Mouse (Mus musculus) lung, embryonic 16.5 days (tissue): ENCODE data around the gene Pmf1. TPM values are rescaled to one million over a fixed set of nuclear protein-coding genes. Genes with fewer than 3 reads are reported as not detected.
"Not testable (repeated sequence)": the region's sequence is repeated elsewhere in the genome, so short reads cannot be mapped to it uniquely, and the experiment has no call there.

Experiments used
- ATAC-seq: fragments of 200-750 bp; cut with Nextera tagmentation; 2 replicates; pipeline ENCODE4 v1.8.0; 2017; ENCODE audit warnings: low read depth, mild to moderate bottlenecking, moderate library complexity
- H3K27ac ChIP-seq: fragments of 300-500 bp; sonication (generic); 2 replicates; pipeline ENCODE4 v1.5.1; 2014; ENCODE audit warnings: mild to moderate bottlenecking, control low read depth, low read length
- H3K27me3 ChIP-seq: fragments of 300-500 bp; sonication (generic); 2 replicates; pipeline ENCODE4 v1.6.1; 2014; ENCODE audit warnings: low read depth, low read length, mixed read lengths; ENCODE audit not compliant: control insufficient read depth, insufficient read depth
- H3K36me3 ChIP-seq: fragments of 300-500 bp; sonication (generic); 2 replicates; pipeline ENCODE4 v1.6.1; 2014; ENCODE audit warnings: low read length; ENCODE audit not compliant: control insufficient read depth, insufficient read depth
- H3K4me1 ChIP-seq: fragments of 300-500 bp; sonication (generic); replicated peaks from 2 replicates; pipeline ENCODE4 v1.6.1; 2014; ENCODE audit warnings: low read length, mixed read lengths; ENCODE audit not compliant: control insufficient read depth, insufficient read depth
- H3K4me2 ChIP-seq: fragments of 300-500 bp; sonication (generic); 2 replicates; pipeline ENCODE4 v1.6.1; 2014; ENCODE audit warnings: low read depth, low read length, control low read depth
- H3K4me3 ChIP-seq: fragments of 300-500 bp; sonication (generic); 2 replicates; pipeline ENCODE4 v1.5.1; 2014; ENCODE audit warnings: mild to moderate bottlenecking, low read length, control low read depth
- H3K9ac ChIP-seq: fragments of 300-500 bp; sonication (generic); 2 replicates; pipeline ENCODE4 v1.6.1; 2014; ENCODE audit warnings: low read length, control low read depth
- H3K9me3 ChIP-seq: fragments of 300-500 bp; sonication (generic); 2 replicates; pipeline ENCODE4 v1.6.1; 2016; ENCODE audit warnings: low read length; ENCODE audit not compliant: control insufficient read depth
- WGBS: fragments of 180-500 bp; shearing (Covaris S2); extraction: QIAGEN DNeasy Blood & Tissue Kit; methylation state at CpG from one replicate; pipeline ENCODE4 v1.1.7; 2014; 5-methylcytosine and 5-hydroxymethylcytosine counted together
- polyA plus RNA-seq: library from polyadenylated mRNA; unstranded; fragments of >200 nt; fragmentation: Nextera tagmentation; extraction: Ambion mirVana; gene quantifications from 2 replicates; pipeline ENCODE4 v1.2.1, GENCODE M21; 2015

Pmf1 gene
- polyA plus RNA-seq, 1 experiment from 2014 or later, result 147 TPM

DNA sequence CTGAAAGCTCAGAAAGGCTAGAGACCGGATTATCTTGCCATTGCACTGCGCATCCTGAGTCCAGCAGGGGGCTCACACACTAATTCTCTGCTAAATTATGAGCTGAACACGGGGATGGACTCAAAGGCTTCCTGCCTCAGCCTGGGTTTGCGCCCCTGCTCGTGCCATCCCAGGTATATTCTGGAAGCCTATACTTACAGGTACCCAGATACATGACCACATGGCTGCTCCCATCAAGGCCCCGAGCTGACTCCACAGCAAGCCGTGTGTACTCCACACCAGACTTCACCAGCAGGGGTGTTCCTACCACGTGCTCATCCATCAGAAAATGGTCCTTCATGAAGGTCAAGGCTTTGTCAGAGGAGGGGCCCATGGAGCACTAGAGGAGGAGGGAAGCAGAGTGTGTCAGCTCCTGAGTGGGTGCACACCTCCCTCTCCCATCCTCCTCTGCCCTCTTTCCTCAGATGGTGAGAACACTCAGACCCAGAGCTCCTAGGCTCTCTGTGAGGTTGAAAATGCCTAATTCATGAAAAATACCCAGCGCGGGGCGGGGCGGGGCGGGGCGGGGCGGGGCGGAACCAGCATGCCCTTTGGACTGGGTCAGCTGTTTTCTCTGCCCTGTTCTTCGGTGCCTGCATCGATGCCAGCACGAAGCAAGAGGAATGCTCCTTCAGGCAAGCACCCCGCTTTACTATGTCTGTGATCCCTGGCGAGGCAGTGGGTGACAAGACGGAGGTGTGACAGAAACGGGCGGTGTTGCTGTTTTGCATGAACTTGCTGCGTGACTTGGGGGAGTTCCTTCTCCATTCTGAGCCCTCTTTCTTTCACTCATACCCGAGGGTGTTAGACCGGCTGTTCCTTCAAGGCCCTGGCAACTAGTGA lies 30.6 kb upstream of the Pmf1 start:
- 17% methylated on average over 27 of the region's 27 CpGs for WGBS
- Histone ChIP-seq H3K27ac (no peak overlapping the region), H3K4me1 (peaks cover 17% of the 10 kb centered on the region), H3K9ac (peak overlapping the region; percentile 32; the same call in 1 of the 2 replicates), H3K36me3 (no peaks in the 10 kb centered on the region), H3K4me3 (peak overlapping the region; percentile 13), H3K4me2 (peak overlapping the region; percentile 45), H3K9me3 (no peaks in the 10 kb centered on the region), H3K27me3 (no peaks in the 10 kb centered on the region)
- peak; percentile 15; the same call in 1 of the 2 replicates for ATAC-seq

DNA sequence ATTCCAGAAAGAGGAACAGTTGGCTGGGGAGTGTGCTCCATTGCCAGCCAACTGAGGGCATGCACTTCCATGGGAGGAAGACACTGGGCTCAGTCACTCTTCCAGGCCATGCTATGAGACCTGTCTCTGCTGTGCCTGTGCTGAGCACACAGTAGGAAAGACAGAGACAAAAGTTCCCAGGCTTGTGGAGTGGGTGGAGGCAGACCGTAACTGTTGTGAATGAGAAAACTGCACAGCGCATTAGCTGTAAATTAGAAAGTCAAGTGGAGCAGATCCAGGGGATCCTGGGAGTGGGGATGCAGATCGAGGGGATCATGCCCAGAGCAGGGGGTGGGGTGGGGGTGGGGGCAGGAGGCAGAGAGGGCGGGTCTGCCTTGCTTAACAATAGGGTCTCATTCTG lies 29.5 kb upstream of the Pmf1 start:
- Histone ChIP-seq H3K4me1 (peaks cover 17% of the 10 kb centered on the region), H3K4me2 (no peak overlapping the region), H3K36me3 (no peaks in the 10 kb centered on the region), H3K4me3 (no peak overlapping the region), H3K9ac (no peak overlapping the region), H3K27ac (no peak overlapping the region), H3K9me3 (no peaks in the 10 kb centered on the region), H3K27me3 (no peaks in the 10 kb centered on the region)
- WGBS, result 71% methylated on average over 4 of the region's 4 CpGs
- no peak for ATAC-seq

DNA sequence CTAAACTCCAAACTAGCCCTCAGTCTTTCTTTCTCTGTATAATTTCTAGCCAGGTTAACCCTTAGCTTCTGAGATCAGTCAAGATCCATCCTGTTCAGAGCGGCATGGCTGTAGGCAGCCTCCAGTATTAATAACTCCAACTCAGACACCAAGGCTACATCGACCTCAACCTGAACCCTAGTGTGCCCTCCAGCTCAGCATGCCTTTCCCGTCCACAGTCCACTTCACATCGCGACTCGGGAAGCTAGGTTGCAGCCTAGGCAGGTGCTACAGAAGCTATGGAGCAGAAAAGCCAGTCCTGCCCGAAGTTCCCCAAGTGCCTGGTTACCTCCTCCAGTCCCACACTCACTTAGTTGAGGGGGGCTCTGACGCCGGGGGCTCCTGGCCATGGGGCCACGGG lies 27.3 kb upstream of the Pmf1 start:
- H3K36me3 ChIP-seq, result no peaks in the 10 kb centered on the region
- H3K27ac ChIP-seq, result no peak overlapping the region
- no peak overlapping the region for H3K9ac ChIP-seq
- H3K27me3 ChIP-seq, result no peaks in the 10 kb centered on the region
- H3K9me3 ChIP-seq, result no peaks in the 10 kb centered on the region
- ATAC-seq, result no peak
- H3K4me2 ChIP-seq, result peak overlapping the region; percentile 83
- peak overlapping the region; percentile 47 for H3K4me3 ChIP-seq
- peaks cover 17% of the 10 kb centered on the region for H3K4me1 ChIP-seq
- 52% methylated on average over 10 of the region's 10 CpGs for WGBS

DNA sequence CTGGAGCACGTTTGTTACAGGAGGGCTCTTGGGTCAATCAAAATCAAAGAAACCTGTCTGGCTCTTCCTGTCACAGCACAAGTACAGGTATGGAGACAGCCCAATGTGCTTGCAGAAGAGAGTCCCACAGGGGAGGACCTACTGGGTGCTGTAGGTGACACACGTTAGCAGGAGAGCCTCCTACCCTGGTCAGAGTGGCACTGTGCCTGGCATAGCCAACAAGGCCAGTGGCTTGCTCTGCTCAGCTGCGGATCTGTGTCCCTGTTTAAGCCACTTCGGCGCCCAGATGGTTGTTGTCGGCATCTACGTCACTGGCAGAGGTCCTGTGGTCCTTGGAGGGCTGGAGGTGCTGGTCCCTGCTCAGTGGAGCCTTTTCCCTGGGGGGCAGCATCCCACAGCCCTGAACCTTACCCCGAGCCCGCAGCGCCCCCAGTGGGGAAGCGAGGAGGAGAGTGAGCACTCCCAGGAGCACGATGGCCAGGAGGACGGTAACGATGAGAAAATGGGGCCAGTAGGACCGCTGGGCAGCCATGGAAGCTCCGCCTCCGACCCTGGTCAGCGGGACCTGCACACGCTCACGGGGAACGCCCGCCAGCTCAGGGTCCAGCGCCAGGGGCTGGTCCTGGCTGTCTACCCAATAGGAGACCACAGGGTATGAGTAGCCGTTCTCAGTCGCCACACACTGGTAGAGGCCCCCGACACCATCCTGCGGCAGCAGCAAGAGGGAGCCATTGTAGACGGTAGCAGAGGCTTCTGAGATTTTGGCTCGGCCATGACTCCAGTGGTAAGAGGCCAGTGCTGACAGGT lies 26.5 kb upstream of the Pmf1 start:
- Histone ChIP-seq H3K27ac (no peak overlapping the region), H3K4me1 (peaks cover 17% of the 10 kb centered on the region), H3K27me3 (no peaks in the 10 kb centered on the region), H3K36me3 (no peaks in the 10 kb centered on the region), H3K4me3 (peak overlapping the region; percentile 47), H3K9me3 (no peaks in the 10 kb centered on the region), H3K4me2 (peak overlapping the region; percentile 83), H3K9ac (peak overlapping the region; percentile 63)
- peak; percentile 84 for ATAC-seq
- 8% methylated on average over 29 of the region's 29 CpGs for WGBS

DNA sequence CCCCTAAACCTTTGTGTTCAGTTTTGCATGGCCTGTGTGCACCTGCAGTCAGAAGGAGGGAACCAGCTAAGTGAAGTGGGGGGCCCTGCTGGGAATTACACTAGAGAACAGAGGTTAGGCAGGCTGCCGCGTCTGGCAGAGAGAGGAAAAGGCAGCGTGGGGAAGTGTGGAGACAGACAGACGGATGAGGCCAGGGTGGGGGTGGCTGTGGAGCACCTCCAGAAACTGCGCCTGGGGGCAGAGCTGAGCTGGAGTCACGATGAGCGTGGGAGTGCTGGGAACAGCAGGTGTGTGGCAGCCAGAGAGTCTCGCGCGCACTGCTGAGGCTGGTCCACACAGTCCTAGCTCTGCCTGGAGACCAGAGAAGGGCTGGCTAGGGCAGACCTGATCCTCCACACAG lies 25.4 kb upstream of the Pmf1 start:
- Histone ChIP-seq H3K9me3 (no peaks in the 10 kb centered on the region), H3K27ac (no peak overlapping the region), H3K9ac (no peak overlapping the region), H3K4me2 (no peak overlapping the region), H3K4me1 (peaks cover 12% of the 10 kb centered on the region), H3K36me3 (no peaks in the 10 kb centered on the region), H3K27me3 (no peaks in the 10 kb centered on the region), H3K4me3 (no peak overlapping the region)
- no peak for ATAC-seq
- 46% methylated on average over 10 of the region's 10 CpGs for WGBS

DNA sequence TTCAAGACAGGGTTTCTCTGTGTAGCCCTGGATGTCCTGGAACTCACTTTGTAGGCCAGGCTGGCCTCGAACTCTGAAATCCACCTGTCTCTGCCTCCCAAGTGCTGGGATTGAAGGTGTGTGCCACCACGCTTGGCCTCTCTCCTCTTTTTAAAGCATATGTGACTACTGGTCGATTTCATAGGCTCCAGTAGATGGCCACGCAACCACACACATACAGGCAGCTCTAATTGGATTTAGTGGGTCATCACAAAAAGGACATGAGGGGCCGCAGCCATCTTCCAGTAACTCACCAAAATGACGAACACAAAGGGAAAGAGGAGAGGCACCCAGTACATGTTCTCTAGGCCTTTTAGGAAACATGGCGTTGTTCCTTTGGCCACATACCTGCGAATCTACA lies 18.5 kb upstream of the Pmf1 start:
- ATAC-seq, H3K4me3 ChIP-seq, H3K27me3 ChIP-seq, H3K4me2 ChIP-seq, H3K27ac ChIP-seq, H3K9ac ChIP-seq, H3K36me3 ChIP-seq, H3K9me3 ChIP-seq: not testable (repeated sequence)
- peaks cover 11% of the 10 kb centered on the region for H3K4me1 ChIP-seq
- WGBS, result 63% methylated on average over 8 of the region's 8 CpGs

DNA sequence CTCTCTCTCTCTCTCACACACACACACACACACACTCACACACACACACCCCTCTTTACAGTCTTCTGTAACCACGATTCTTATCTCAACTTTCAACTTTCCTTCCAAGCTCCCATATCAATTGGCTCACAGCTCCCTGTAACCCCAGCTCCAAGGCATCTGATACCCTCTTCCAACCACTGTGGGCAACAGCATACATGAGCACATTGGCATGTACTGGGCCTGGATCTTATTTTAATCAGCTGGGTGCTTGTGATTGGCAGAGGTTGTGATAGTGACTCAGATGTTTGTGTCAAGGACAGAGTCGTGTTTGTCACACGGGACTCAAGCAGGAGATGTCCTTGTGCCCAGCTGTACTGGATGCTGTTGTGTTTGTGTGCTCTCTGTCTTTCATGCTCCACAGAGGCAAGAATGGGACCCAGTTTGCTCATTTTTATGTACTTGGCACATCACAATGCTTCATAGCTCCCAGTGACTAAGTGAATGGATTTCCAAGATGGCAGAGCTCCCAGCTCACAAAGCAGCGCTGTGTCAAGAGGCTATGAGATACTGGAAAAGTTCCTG lies 17.3 kb upstream of the Pmf1 start:
- no peak overlapping the region for H3K27ac ChIP-seq
- 64% methylated on average over 4 of the region's 4 CpGs for WGBS

DNA sequence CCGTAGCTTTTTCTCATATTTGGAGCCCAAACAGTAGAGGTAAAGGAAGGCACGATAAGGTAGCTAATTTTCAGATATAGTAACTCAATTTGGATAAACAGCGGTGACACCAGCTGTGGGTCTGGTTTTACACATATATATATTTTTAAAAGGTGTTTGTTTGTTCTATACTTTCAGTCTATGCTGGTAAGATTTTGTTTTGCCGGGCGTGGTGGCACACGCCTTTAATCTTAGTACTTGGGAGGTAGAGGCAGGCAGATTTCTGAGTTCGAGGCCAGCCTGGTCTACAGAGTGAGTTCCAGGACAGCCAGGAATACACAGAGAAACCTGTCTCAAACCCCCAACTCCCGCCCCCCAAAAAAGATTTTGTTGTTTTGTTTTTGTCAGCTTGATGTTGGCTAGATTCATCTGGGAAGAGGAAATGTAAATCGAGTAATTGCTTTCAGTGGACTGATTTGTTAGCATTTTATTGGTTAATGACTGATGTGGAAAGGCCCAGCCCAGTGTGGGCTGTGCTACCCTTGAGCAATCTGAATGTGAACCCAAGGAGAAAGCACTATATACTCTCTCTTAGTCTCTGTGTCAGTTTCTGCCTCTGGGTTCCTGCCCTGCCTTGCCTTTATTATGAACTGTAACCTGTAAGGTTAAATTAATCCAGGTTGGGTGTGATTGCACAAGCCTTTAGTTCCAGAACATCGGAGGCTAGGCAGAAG lies 15.7 kb upstream of the Pmf1 start:
- Histone ChIP-seq H3K4me1 (peaks cover 21% of the 10 kb centered on the region), H3K9me3 (no peaks in the 10 kb centered on the region), H3K4me3 (no peak overlapping the region), H3K27me3 (no peaks in the 10 kb centered on the region), H3K9ac (peak overlapping the region; percentile 47; the same call in 1 of the 2 replicates), H3K36me3 (no peaks in the 10 kb centered on the region; the same call in 1 of the 2 replicates), H3K27ac (no peak overlapping the region), H3K4me2 (no peak overlapping the region)
- WGBS, result 79% methylated on average over 10 of the region's 10 CpGs
- ATAC-seq, result no peak

More for the DNA sequence above, 17.3 kb upstream of the Pmf1 start:
- Histone ChIP-seq H3K9ac (no peak overlapping the region), H3K9me3 (no peaks in the 10 kb centered on the region), H3K27me3 (no peaks in the 10 kb centered on the region), H3K36me3 (no peaks in the 10 kb centered on the region), H3K4me1 (peaks cover 15% of the 10 kb centered on the region), H3K4me3 (no peak overlapping the region), H3K4me2 (no peak overlapping the region)
- ATAC-seq, result no peak
